Mouse (Mus musculus) cortical plate, adult 2 months (tissue): ENCODE data around the gene Prkcd.

Source experiments
- CTCF ChIP-seq: fragments of 200-500 bp; IDR thresholded peaks from 2 replicates; pipeline ENCODE4 v1.5.1; 2011; ENCODE audit warnings: mild to moderate bottlenecking, control low read depth, low read length; ENCODE audit not compliant: insufficient read depth; ENCODE audit errors: extremely low read depth
- POLR2A ChIP-seq: fragments of 200-500 bp; IDR thresholded peaks from 2 replicates; pipeline ENCODE4 v1.6.1; 2011; ENCODE audit warnings: mild to moderate bottlenecking, low read length, control low read depth; ENCODE audit not compliant: insufficient read depth; ENCODE audit errors: extremely low read depth

DNA sequence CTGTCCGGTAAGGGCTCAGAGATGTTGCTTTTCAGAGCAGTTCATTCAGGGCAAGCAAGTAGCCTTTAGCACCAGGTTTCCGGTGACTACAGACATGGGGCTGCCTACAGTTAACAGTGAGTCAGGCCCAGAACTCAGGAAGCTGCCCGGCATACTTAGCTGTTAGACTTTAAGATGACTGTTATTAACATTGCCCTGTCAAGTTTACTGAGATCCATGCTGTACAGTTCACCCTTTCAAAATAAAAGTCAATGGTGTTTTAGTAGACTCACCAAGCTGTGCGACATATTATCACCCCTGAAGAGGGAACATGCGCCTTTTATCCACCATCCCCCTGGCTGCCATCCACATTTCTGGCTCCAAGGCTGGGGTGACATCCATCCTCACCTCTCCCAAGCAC, 49.8 kb downstream of the Prkcd start:
- TF ChIP-seq CTCF (no peak), POLR2A (no peak)
